Mouse (Mus musculus): ENCODE data around the gene Prkar2a. TPM values are rescaled to one million over a fixed set of nuclear protein-coding genes. Genes with fewer than 3 reads are reported as not detected.

The Prkar2a gene
- polyA plus RNA-seq, 1 experiment from 2014 or later, result 28.2 TPM

- Histone ChIP-seq H3K4me3 (no peak overlapping the region), H3K4me1 (no peaks in the 10 kb centered on the region), H3K36me3 (no peaks in the 10 kb centered on the region), H3K9ac (no peak overlapping the region), H3K27ac (no peak overlapping the region), H3K9me3 (no peaks in the 10 kb centered on the region), H3K27me3 (no peaks in the 10 kb centered on the region), H3K4me2 (no peak overlapping the region)
- no peak for ATAC-seq (ENCODE audit: insufficient number of reproducible peaks, low FRiP score, low TSS enrichment, low read depth)
- 96% methylated on average over 20 of the region's 20 CpGs for WGBS
These were observed 70.0 kb downstream of the Prkar2a start for GRCm38 (mm10) chr9:108759121-108759520.

DNA sequence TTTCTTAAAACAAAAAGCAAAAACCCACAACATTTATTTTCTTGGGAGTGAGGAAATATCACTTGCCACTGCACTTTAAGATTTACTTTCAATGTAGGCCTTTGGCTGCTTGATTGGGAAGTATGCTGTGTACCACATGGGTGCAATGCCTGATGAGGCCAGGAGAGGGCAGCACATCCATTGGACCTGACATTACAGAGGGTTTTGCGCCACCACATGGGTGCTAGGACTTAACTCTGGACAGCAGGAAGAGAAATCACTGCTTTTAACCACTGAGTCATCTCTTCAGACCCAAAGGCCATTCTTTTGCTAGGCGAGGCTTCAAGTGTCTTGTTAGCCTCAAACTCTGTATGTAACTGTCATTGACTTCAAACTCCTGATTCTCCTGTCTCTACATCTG is 70.7 kb downstream of the Prkar2a start:
- 69% methylated on average over 2 of the region's 2 CpGs for WGBS
- Histone ChIP-seq H3K4me2 (no peak overlapping the region), H3K27ac (no peak overlapping the region), H3K4me3 (no peak overlapping the region), H3K9ac (no peak overlapping the region), H3K4me1 (no peaks in the 10 kb centered on the region), H3K27me3 (no peaks in the 10 kb centered on the region), H3K9me3 (no peaks in the 10 kb centered on the region), H3K36me3 (no peaks in the 10 kb centered on the region)
- no peak for ATAC-seq (ENCODE audit: insufficient number of reproducible peaks, low FRiP score, low TSS enrichment, low read depth)

- ATAC-seq (ENCODE audit: insufficient number of reproducible peaks, low FRiP score, low TSS enrichment, low read depth), result no peak
- H3K4me3 ChIP-seq, result no peak overlapping the region
These were observed 72.4 kb downstream of the Prkar2a start for GRCm38 (mm10) chr9:108761561-108761960.

DNA sequence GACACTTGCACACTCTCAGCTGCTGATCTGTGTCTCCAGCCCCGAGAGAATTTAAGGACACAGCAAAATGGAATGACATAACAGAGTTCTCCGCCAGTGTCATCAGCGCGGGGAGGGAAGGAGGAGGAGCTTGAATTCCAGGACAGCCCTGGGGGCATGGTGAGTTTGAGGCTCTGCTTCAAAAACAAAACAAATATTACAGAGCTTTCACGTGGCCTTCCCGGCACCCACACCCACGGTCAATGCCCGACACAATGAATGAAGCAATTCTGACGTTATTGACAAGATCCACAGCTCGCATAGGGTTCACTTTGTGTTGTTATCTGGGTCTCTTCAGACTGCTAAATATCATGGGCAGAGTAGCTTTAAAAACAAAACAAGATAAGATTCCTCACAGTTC is 75.9 kb downstream of the Prkar2a start:
- no peak for ATAC-seq (ENCODE audit: insufficient number of reproducible peaks, low FRiP score, low TSS enrichment, low read depth)
- no peaks in the 10 kb centered on the region for H3K9me3 ChIP-seq
- no peaks in the 10 kb centered on the region for H3K36me3 ChIP-seq
- H3K4me2 ChIP-seq, result no peak overlapping the region
- no peaks in the 10 kb centered on the region for H3K4me1 ChIP-seq
- WGBS, result 73% methylated on average over 10 of the region's 10 CpGs
- H3K9ac ChIP-seq, result no peak overlapping the region
- no peaks in the 10 kb centered on the region for H3K27me3 ChIP-seq
- H3K27ac ChIP-seq, result no peak overlapping the region
- no peak overlapping the region for H3K4me3 ChIP-seq

More at GRCm38 (mm10) chr9:108761561-108761960, 72.4 kb downstream of the Prkar2a start:
- Histone ChIP-seq H3K9me3 (no peaks in the 10 kb centered on the region), H3K27me3 (no peaks in the 10 kb centered on the region), H3K4me2 (no peak overlapping the region), H3K4me1 (no peaks in the 10 kb centered on the region), H3K36me3 (no peaks in the 10 kb centered on the region), H3K27ac (no peak overlapping the region), H3K9ac (no peak overlapping the region)

GRCm38 (mm10) chr9:108776614-108777013 is 87.5 kb downstream of the Prkar2a start:
- Histone ChIP-seq H3K9ac (no peak overlapping the region), H3K27me3 (no peaks in the 10 kb centered on the region), H3K9me3 (no peaks in the 10 kb centered on the region), H3K4me2 (no peak overlapping the region), H3K27ac (no peak overlapping the region), H3K4me1 (no peaks in the 10 kb centered on the region), H3K4me3 (no peak overlapping the region), H3K36me3 (no peaks in the 10 kb centered on the region)
- WGBS, result 73% methylated on average over 4 of the region's 4 CpGs
- no peak for ATAC-seq (ENCODE audit: insufficient number of reproducible peaks, low FRiP score, low TSS enrichment, low read depth)

GRCm38 (mm10) chr9:108777276-108777675 is 88.2 kb downstream of the Prkar2a start:
- Histone ChIP-seq H3K9me3 (no peaks in the 10 kb centered on the region), H3K4me3 (no peak overlapping the region), H3K4me2 (no peak overlapping the region), H3K27ac (no peak overlapping the region), H3K4me1 (no peaks in the 10 kb centered on the region), H3K27me3 (no peaks in the 10 kb centered on the region), H3K36me3 (no peaks in the 10 kb centered on the region), H3K9ac (no peak overlapping the region)
- 78% methylated on average over 4 of the region's 4 CpGs for WGBS
- ATAC-seq (ENCODE audit: insufficient number of reproducible peaks, low FRiP score, low TSS enrichment, low read depth), result no peak

GRCm38 (mm10) chr9:108780959-108781358 is 91.8 kb downstream of the Prkar2a start:
- Histone ChIP-seq H3K36me3 (no peaks in the 10 kb centered on the region), H3K4me3 (no peak overlapping the region), H3K9ac (no peak overlapping the region), H3K9me3 (no peaks in the 10 kb centered on the region), H3K27ac (no peak overlapping the region), H3K4me2 (no peak overlapping the region), H3K4me1 (peaks cover 17% of the 10 kb centered on the region), H3K27me3 (no peaks in the 10 kb centered on the region)
- 61% methylated on average over 5 of the region's 5 CpGs for WGBS
- no peak for ATAC-seq (ENCODE audit: insufficient number of reproducible peaks, low FRiP score, low TSS enrichment, low read depth)

DNA sequence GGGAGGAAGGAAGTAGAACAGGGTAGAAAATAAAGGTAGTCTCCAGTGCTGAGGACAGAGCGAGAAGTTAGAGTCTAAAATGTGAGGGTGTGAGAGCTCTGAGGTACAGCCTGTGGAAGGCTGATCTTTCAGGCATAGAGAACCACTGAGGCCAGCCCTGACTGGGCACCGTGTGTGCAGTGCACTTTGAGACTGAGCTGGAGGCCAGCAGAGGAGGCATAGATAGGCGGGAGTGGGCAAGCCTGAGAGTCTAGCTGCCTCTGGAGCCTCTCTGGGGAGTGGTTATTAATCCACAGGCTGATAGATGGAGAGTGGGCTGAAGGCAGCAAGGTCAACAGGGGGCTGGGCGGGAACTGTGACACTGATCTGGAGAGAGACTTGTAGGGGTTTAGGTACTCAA is 92.8 kb downstream of the Prkar2a start:
- H3K9ac ChIP-seq, result no peak overlapping the region
- ATAC-seq (ENCODE audit: insufficient number of reproducible peaks, low FRiP score, low TSS enrichment, low read depth), result no peak
- no peaks in the 10 kb centered on the region for H3K27me3 ChIP-seq
- H3K9me3 ChIP-seq, result no peaks in the 10 kb centered on the region
- H3K36me3 ChIP-seq, result no peaks in the 10 kb centered on the region
- 69% methylated on average over 4 of the region's 4 CpGs for WGBS
- no peak overlapping the region for H3K27ac ChIP-seq
- H3K4me1 ChIP-seq, result peaks cover 24% of the 10 kb centered on the region
- no peak overlapping the region for H3K4me3 ChIP-seq
- no peak overlapping the region for H3K4me2 ChIP-seq

- WGBS, result 27% methylated on average over 9 of the region's 9 CpGs
- H3K4me1 ChIP-seq, result peaks cover 26% of the 10 kb centered on the region
- peak overlapping the region; percentile 85 for H3K4me3 ChIP-seq
- no peaks in the 10 kb centered on the region for H3K9me3 ChIP-seq
- peak overlapping the region; percentile 61; the same call in 1 of the 2 replicates for H3K27ac ChIP-seq
- peak overlapping the region; percentile 77 for H3K4me2 ChIP-seq
- 0 out of 2 replicates have a peak overlapping the region, but pooled peaks have one; percentile 23 for H3K9ac ChIP-seq
- no peak for ATAC-seq (ENCODE audit: insufficient number of reproducible peaks, low FRiP score, low TSS enrichment, low read depth)
- H3K27me3 ChIP-seq, result no peaks in the 10 kb centered on the region
- no peaks in the 10 kb centered on the region for H3K36me3 ChIP-seq
These were observed 93.9 kb downstream of the Prkar2a start for GRCm38 (mm10) chr9:108782836-108783547.

- Histone ChIP-seq H3K4me1 (peaks cover 32% of the 10 kb centered on the region), H3K4me2 (peak within 1 kb of the TSS; percentile 77), H3K36me3 (0 out of 2 replicates have a peak, but pooled peaks cover 2% of the 10 kb centered on the region), H3K27ac (peak within 1 kb of the TSS; percentile 85), H3K27me3 (no peaks in the 10 kb centered on the region), H3K9me3 (no peaks in the 10 kb centered on the region), H3K9ac (peak within 1 kb of the TSS; percentile 87), H3K4me3 (peak within 1 kb of the TSS; percentile 85)
- ATAC-seq (ENCODE audit: insufficient number of reproducible peaks, low FRiP score, low TSS enrichment, low read depth), result peak; percentile 96
- under 1% methylated on average over 56 of the region's 56 CpGs for whole genome bisulfite sequencing
These were observed 94.7 kb downstream of the Prkar2a start, which contains the start of gene Ip6k2 for GRCm38 (mm10) chr9:108783548-108784463. TSS of gene Ip6k2 (plus strand) at chr9:108783796.

GRCm38 (mm10) chr9:108785416-108785815 is 96.3 kb downstream of the Prkar2a start:
- Histone ChIP-seq H3K27me3 (no peaks in the 10 kb centered on the region), H3K4me1 (peaks cover 34% of the 10 kb centered on the region), H3K9ac (no peak overlapping the region), H3K27ac (no peak overlapping the region), H3K4me3 (peak overlapping the region; percentile 85), H3K9me3 (no peaks in the 10 kb centered on the region), H3K4me2 (peak overlapping the region; percentile 77), H3K36me3 (0 out of 2 replicates have a peak, but pooled peaks cover 2% of the 10 kb centered on the region)
- ATAC-seq (ENCODE audit: insufficient number of reproducible peaks, low FRiP score, low TSS enrichment, low read depth), result no peak

DNA sequence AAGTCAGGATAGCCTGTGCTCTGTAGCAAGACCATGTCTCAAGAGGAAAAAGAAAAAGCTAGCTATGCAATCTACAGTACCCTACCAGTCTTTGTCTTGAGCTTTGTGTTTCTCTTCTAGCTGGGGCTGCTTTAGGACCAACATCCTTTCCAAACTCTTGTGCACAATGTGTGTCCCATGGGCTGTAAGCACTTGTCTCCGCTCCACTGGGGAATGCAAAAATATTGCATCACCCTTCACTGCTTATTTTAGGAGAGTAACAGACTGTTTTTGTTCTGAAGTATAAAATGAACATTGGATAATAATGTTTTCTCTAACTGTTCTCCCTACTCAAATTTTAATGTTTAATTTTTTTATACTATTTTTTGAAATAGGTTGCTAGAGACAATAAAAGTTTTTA is 97.4 kb downstream of the Prkar2a start:
- H3K4me1 ChIP-seq, result peaks cover 38% of the 10 kb centered on the region
- 85% methylated on average over 1 of the region's 1 CpGs for WGBS
- H3K9ac ChIP-seq, result no peak overlapping the region
- 0 out of 2 replicates have a peak, but pooled peaks cover 2% of the 10 kb centered on the region for H3K36me3 ChIP-seq
- no peak for ATAC-seq (ENCODE audit: insufficient number of reproducible peaks, low FRiP score, low TSS enrichment, low read depth)
- no peaks in the 10 kb centered on the region for H3K9me3 ChIP-seq
- no peaks in the 10 kb centered on the region for H3K27me3 ChIP-seq
- H3K4me3 ChIP-seq, result no peak overlapping the region
- H3K4me2 ChIP-seq, result no peak overlapping the region
- no peak overlapping the region for H3K27ac ChIP-seq
